Mouse (Mus musculus) CD4-positive, CD25-positive, alpha-beta regulatory T cell (primary cell): ENCODE results near the gene Speer1. TPM values are rescaled to one million over a fixed set of nuclear protein-coding genes. Genes with fewer than 3 reads are reported as not detected.

ENCODE experiments used
- polyA plus RNA-seq: library from polyadenylated mRNA; unstranded; fragments of 100-300 nt; shearing (Covaris generic); gene quantifications from one replicate; pipeline ENCODE4 v1.2.1, GENCODE M21; 2017

The Speer1 gene
- polyA plus RNA-seq = 0.47 TPM

DNA sequence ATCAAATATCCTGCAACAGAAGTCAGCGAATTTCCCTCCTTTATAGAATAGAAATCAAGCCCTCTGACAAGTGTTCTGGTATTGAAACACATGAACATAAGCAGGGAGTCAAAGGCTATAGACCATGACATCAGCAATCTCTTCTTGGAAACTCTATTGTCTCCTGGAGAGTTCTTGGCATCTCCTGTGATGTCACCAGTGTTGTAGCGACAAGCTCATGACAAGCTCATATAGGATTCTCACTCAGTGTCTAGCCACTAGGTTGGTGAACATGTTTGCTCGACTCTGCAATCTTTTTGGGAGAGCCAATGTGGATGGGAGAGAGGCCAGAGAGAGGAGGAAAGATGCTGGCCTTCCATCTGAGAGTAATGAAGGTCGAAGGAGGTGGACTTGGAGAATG lies at the start of gene Speer1:
TSS of gene Speer1 (plus strand) at position 301 of the 400 bp plus-strand sequence.

Other genes with a start within 250 kb of the Speer1 start
- not detected for gene Gm8879, start 213.9 kb upstream of the Speer1 start, polyA plus RNA-seq
- not detected for gene Gm5861, start 158.4 kb upstream of the Speer1 start, polyA plus RNA-seq
- not detected for gene Gm8890, start 85.5 kb upstream of the Speer1 start, polyA plus RNA-seq
- gene Gm8897, start 74.9 kb downstream of the Speer1 start, polyA plus RNA-seq = not detected
- not detected for gene Gm8906, start 161.2 kb downstream of the Speer1 start, polyA plus RNA-seq